Mouse (Mus musculus) forebrain, embryonic 11.5 days (tissue): ENCODE measurements around the gene Cchcr1. TPM values are rescaled to one million over a fixed set of nuclear protein-coding genes. Genes with fewer than 3 reads are reported as not detected.

Experiments used
- ATAC-seq: fragments of 200-750 bp; cut with Nextera tagmentation; replicated peaks from 2 replicates; pipeline ENCODE4 v1.8.0; 2017; ENCODE audit warnings: moderate TSS enrichment; ENCODE audit not compliant: low FRiP score
- DNase-seq: peaks from one replicate; pipeline ENCODE4 v3.0.0-alpha.2; 2017; ENCODE audit warnings: low spot score
- H3K27ac ChIP-seq: fragments of 300-500 bp; sonication (generic); 2 replicates; pipeline ENCODE4 v1.5.1; 2014; ENCODE audit warnings: low read depth, low read length
- H3K27me3 ChIP-seq: fragments of 300-500 bp; sonication (generic); 2 replicates; pipeline ENCODE4 v1.6.1; 2014; ENCODE audit warnings: mild to moderate bottlenecking, low read length, mixed read lengths; ENCODE audit not compliant: control insufficient read depth, insufficient read depth
- H3K36me3 ChIP-seq: fragments of 300-500 bp; sonication (generic); 2 replicates; pipeline ENCODE4 v1.6.1; 2014; ENCODE audit warnings: mild to moderate bottlenecking, low read length, moderate library complexity, mixed read lengths; ENCODE audit not compliant: control insufficient read depth, insufficient read depth
- H3K4me1 ChIP-seq: fragments of 300-500 bp; sonication (generic); replicated peaks from 2 replicates; pipeline ENCODE4 v1.6.1; 2014; ENCODE audit warnings: low read length, mixed read lengths; ENCODE audit not compliant: control insufficient read depth, insufficient read depth
- H3K4me2 ChIP-seq: fragments of 300-500 bp; sonication (generic); 2 replicates; pipeline ENCODE4 v1.6.1; 2014; ENCODE audit warnings: low read depth, mild to moderate bottlenecking, low read length, moderate library complexity, mixed read lengths; ENCODE audit not compliant: severe bottlenecking
- H3K4me3 ChIP-seq: fragments of 300-500 bp; sonication (generic); 2 replicates; pipeline ENCODE4 v1.5.1; 2014; ENCODE audit warnings: low read depth, low read length
- H3K9ac ChIP-seq: fragments of 300-500 bp; sonication (generic); 2 replicates; pipeline ENCODE4 v1.6.1; 2014; ENCODE audit warnings: low read length
- H3K9me3 ChIP-seq: fragments of 300-500 bp; sonication (generic); 2 replicates; pipeline ENCODE4 v1.6.1; 2016; ENCODE audit warnings: low read length, mixed read lengths; ENCODE audit not compliant: control insufficient read depth
- WGBS: fragments of 180-500 bp; shearing (Covaris S2); extraction: QIAGEN DNeasy Blood & Tissue Kit; methylation state at CpG from one replicate; pipeline ENCODE4 v1.1.7; 2014; 5-methylcytosine and 5-hydroxymethylcytosine counted together
- polyA plus RNA-seq: library from polyadenylated mRNA; unstranded; fragments of >200 nt; fragmentation: Nextera tagmentation; extraction: Ambion mirVana; gene quantifications from 2 replicates; pipeline ENCODE4 v1.2.1, GENCODE M21; 2014

Cchcr1 gene
- polyA plus RNA-seq, 1 experiment from 2014 or later: 18.2 TPM

GRCm38 (mm10) chr17:35570836-35571235 lies 53.9 kb downstream of the Cchcr1 start:
- Histone ChIP-seq H3K9me3 (no peaks in the 10 kb centered on the region), H3K4me3 (no peak overlapping the region), H3K9ac (no peak overlapping the region), H3K4me1 (peaks cover 7% of the 10 kb centered on the region; the same call in 1 of the 2 replicates), H3K4me2 (no peak overlapping the region), H3K27ac (no peak overlapping the region), H3K36me3 (no peaks in the 10 kb centered on the region), H3K27me3 (peaks cover 11% of the 10 kb centered on the region; the same call in 1 of the 2 replicates)
- DNase-seq: no peak
- no peak for ATAC-seq
- WGBS: 84% methylated on average over 14 of the region's 14 CpGs

- H3K4me3 ChIP-seq: no peak overlapping the region
- no peaks in the 10 kb centered on the region for H3K9me3 ChIP-seq
- 95% methylated on average over 7 of the region's 7 CpGs for WGBS
- ATAC-seq (no peak), DNase-seq (no peak)
- peaks cover 11% of the 10 kb centered on the region; the same call in 1 of the 2 replicates for H3K27me3 ChIP-seq
- H3K36me3 ChIP-seq: no peaks in the 10 kb centered on the region
- no peak overlapping the region for H3K4me2 ChIP-seq
- H3K27ac ChIP-seq: no peak overlapping the region
- peaks cover 7% of the 10 kb centered on the region; the same call in 1 of the 2 replicates for H3K4me1 ChIP-seq
- no peak overlapping the region for H3K9ac ChIP-seq
Measured at GRCm38 (mm10) chr17:35571477-35571876, 54.6 kb downstream of the Cchcr1 start.

GRCm38 (mm10) chr17:35578211-35578610 lies 61.3 kb downstream of the Cchcr1 start:
- Histone ChIP-seq H3K4me2 (no peak overlapping the region), H3K4me1 (no peaks in the 10 kb centered on the region), H3K27me3 (no peaks in the 10 kb centered on the region), H3K4me3 (no peak overlapping the region), H3K27ac (no peak overlapping the region), H3K9ac (no peak overlapping the region), H3K36me3 (no peaks in the 10 kb centered on the region), H3K9me3 (no peaks in the 10 kb centered on the region)
- DNase-seq (peak; percentile 89), ATAC-seq (0 out of 2 replicates have a peak, but pooled peaks have one; percentile 49)
- 20% methylated on average over 6 of the region's 6 CpGs for WGBS

Other genes with a start within 250 kb of the Cchcr1 start
- not detected in 2 replicates for gene H2-Q1, start 196.7 kb upstream of the Cchcr1 start, polyA plus RNA-seq
- gene H2-Q2, start 174.9 kb upstream of the Cchcr1 start, polyA plus RNA-seq: 0.31 and 0.53 TPM in 2 replicates
- gene H2-Q4, start 137.5 kb upstream of the Cchcr1 start, polyA plus RNA-seq: 1.7 and 2.1 TPM in 2 replicates
- 0.72 and 1.2 TPM in 2 replicates for gene H2-Q6, start 92.2 kb upstream of the Cchcr1 start, polyA plus RNA-seq
- 10.5 and 10.6 TPM in 2 replicates for gene H2-Q7, start 77.9 kb upstream of the Cchcr1 start, polyA plus RNA-seq
- gene H2-Q10, start 47.0 kb upstream of the Cchcr1 start, polyA plus RNA-seq: 0.07 and 0.12 TPM in 2 replicates
- gene Pou5f1, start 11.1 kb upstream of the Cchcr1 start, polyA plus RNA-seq: not detected in 2 replicates
- 58.4 and 59.4 TPM in 2 replicates for gene Tcf19, start 276 bp upstream of the Cchcr1 start, polyA plus RNA-seq
- 1.3 and 1.4 TPM in 2 replicates for gene Psors1c2, start 16.1 kb downstream of the Cchcr1 start, polyA plus RNA-seq
- not detected in 2 replicates for gene Cdsn, start 35.0 kb downstream of the Cchcr1 start, polyA plus RNA-seq
- not detected in 2 replicates for gene 2300002M23Rik, start 50.4 kb downstream of the Cchcr1 start, polyA plus RNA-seq
- not detected in 2 replicates for gene Sfta2, start 84.4 kb downstream of the Cchcr1 start, polyA plus RNA-seq
- gene Gm9573, start 109.5 kb downstream of the Cchcr1 start, polyA plus RNA-seq: not detected in 2 replicates
- 0.07 and 0.13 TPM in 2 replicates for gene Mucl3, start 126.6 kb downstream of the Cchcr1 start, polyA plus RNA-seq
- gene Vars2, start 150.5 kb downstream of the Cchcr1 start, polyA plus RNA-seq: 16.2 and 19.5 TPM in 2 replicates
- 41.2 and 47.4 TPM in 2 replicates for gene Gtf2h4, start 156.6 kb downstream of the Cchcr1 start, polyA plus RNA-seq
- 130 and 144 TPM in 2 replicates for gene Ddr1, start 187.5 kb downstream of the Cchcr1 start, polyA plus RNA-seq